Mouse (Mus musculus) kidney, adult 2 months (tissue): ENCODE results near the gene Tsen2.

ENCODE experiments used
- CTCF ChIP-seq: fragments of 200-500 bp; conservative IDR thresholded peaks from 2 replicates; pipeline ENCODE4 v1.5.1; 2011; ENCODE audit warnings: low read depth, mild to moderate bottlenecking, control low read depth, low read length, moderate library complexity, mixed read lengths; ENCODE audit not compliant: insufficient read depth, insufficient read length
- POLR2A ChIP-seq: fragments of 200-500 bp; IDR thresholded peaks from one replicate; pipeline ENCODE4 v1.6.1; 2011; ENCODE audit warnings: low read depth, low read length, control low read depth

DNA sequence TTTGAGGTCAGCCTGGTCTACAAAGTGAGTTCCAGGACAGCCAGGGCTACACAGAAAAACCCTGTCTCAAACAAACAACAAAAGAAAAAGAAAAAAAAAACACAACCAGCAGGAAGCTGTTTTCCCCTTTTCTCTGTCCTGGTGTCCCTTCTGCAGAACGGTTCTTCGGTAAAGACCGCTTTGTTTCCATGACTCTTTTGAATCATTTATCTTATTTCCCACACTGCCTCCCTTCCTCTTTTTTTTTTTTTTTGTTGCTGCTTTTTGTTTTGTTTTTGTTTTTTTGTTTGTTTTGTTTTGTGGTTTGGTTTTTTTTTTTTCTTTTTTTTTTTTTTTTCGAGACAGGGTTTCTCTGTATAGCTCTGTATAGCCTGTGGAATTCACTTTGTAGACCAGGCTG is 48.8 kb downstream of the Tsen2 start:
- TF ChIP-seq CTCF (no peak), POLR2A (no peak)
